Mouse (Mus musculus) lung, embryonic 15.5 days (tissue): Measurements from ENCODE around the gene Myo18b. TPM values are rescaled to one million over a fixed set of nuclear protein-coding genes. Genes with fewer than 3 reads are reported as not detected.

Experiments
- ATAC-seq: fragments of 200-750 bp; cut with Nextera tagmentation; 2 replicates; pipeline ENCODE4 v1.8.0; 2017; ENCODE audit warnings: moderate number of reproducible peaks, borderline replicate concordance; ENCODE audit not compliant: low FRiP score, low TSS enrichment; ENCODE audit errors: extremely low read depth
- H3K27ac ChIP-seq: fragments of 300-500 bp; sonication (generic); 2 replicates; pipeline ENCODE4 v1.5.1; 2015; ENCODE audit warnings: moderate library complexity, mild to moderate bottlenecking, inconsistent platforms
- H3K27me3 ChIP-seq: fragments of 300-500 bp; sonication (generic); 2 replicates; pipeline ENCODE4 v1.6.1; 2015; ENCODE audit warnings: inconsistent platforms
- H3K36me3 ChIP-seq: fragments of 300-500 bp; sonication (generic); 2 replicates; pipeline ENCODE4 v1.6.1; 2015; ENCODE audit warnings: inconsistent platforms
- H3K4me1 ChIP-seq: fragments of 300-500 bp; sonication (generic); 2 replicates; pipeline ENCODE4 v1.6.1; 2015; ENCODE audit warnings: inconsistent platforms
- H3K4me2 ChIP-seq: fragments of 300-500 bp; sonication (generic); 2 replicates; pipeline ENCODE4 v1.6.1; 2015; ENCODE audit warnings: inconsistent platforms, mild to moderate bottlenecking, moderate library complexity
- H3K4me3 ChIP-seq: fragments of 300-500 bp; sonication (generic); 2 replicates; pipeline ENCODE4 v1.5.1; 2015; ENCODE audit warnings: mild to moderate bottlenecking, inconsistent platforms
- H3K9ac ChIP-seq: fragments of 300-500 bp; sonication (generic); 2 replicates; pipeline ENCODE4 v1.6.1; 2015; ENCODE audit warnings: inconsistent platforms
- H3K9me3 ChIP-seq: fragments of 300-500 bp; sonication (generic); 2 replicates; pipeline ENCODE4 v1.6.1; 2016; ENCODE audit warnings: inconsistent platforms
- WGBS: fragments of 180-500 bp; shearing (Covaris S2); methylation state at CpG from one replicate; pipeline ENCODE4 v1.1.7; 2015; 5-methylcytosine and 5-hydroxymethylcytosine counted together
- polyA plus RNA-seq: library from polyadenylated mRNA; unstranded; fragments of >200 nt; fragmentation: Nextera tagmentation; extraction: Ambion mirVana; gene quantifications from 2 replicates; pipeline ENCODE4 v1.2.1, GENCODE M21; 2015

Gene Myo18b
- polyA plus RNA-seq, 1 experiment from 2014 or later: 1.3 TPM

- no peaks in the 10 kb centered on the region for H3K4me1 ChIP-seq
- 50% methylated on average over 4 of the region's 4 CpGs for WGBS
These were observed 105.6 kb downstream of the Myo18b start for GRCm38 (mm10) chr5:112790376-112791111.

GRCm38 (mm10) chr5:112788441-112788840 is 107.7 kb downstream of the Myo18b start:
- no peak for ATAC-seq
- H3K27me3 ChIP-seq: no peaks in the 10 kb centered on the region
- H3K4me3 ChIP-seq: no peak overlapping the region
- no peaks in the 10 kb centered on the region for H3K4me1 ChIP-seq
- H3K9me3 ChIP-seq: no peaks in the 10 kb centered on the region
- no peak overlapping the region for H3K4me2 ChIP-seq
- H3K9ac ChIP-seq: no peak overlapping the region
- 87% methylated on average over 2 of the region's 2 CpGs for WGBS
- H3K36me3 ChIP-seq: no peaks in the 10 kb centered on the region
- no peak overlapping the region for H3K27ac ChIP-seq

More at GRCm38 (mm10) chr5:112790376-112791111, 105.6 kb downstream of the Myo18b start:
- no peak for ATAC-seq
- Histone ChIP-seq H3K9ac (no peak overlapping the region), H3K36me3 (no peaks in the 10 kb centered on the region), H3K9me3 (no peaks in the 10 kb centered on the region), H3K4me2 (no peak overlapping the region), H3K27ac (no peak overlapping the region), H3K4me3 (no peak overlapping the region), H3K27me3 (no peaks in the 10 kb centered on the region)

- Histone ChIP-seq H3K27ac (no peak overlapping the region), H3K4me3 (no peak overlapping the region), H3K27me3 (no peaks in the 10 kb centered on the region), H3K4me1 (no peaks in the 10 kb centered on the region), H3K9me3 (no peaks in the 10 kb centered on the region), H3K9ac (no peak overlapping the region), H3K36me3 (no peaks in the 10 kb centered on the region), H3K4me2 (no peak overlapping the region)
- no peak for ATAC-seq
- WGBS: 83% methylated on average over 6 of the region's 6 CpGs
These were observed 109.4 kb downstream of the Myo18b start for GRCm38 (mm10) chr5:112786788-112787187.

GRCm38 (mm10) chr5:112786031-112786430 is 110.1 kb downstream of the Myo18b start:
- Histone ChIP-seq H3K4me3 (no peak overlapping the region), H3K36me3 (no peaks in the 10 kb centered on the region), H3K4me1 (no peaks in the 10 kb centered on the region), H3K27me3 (no peaks in the 10 kb centered on the region), H3K9me3 (no peaks in the 10 kb centered on the region), H3K4me2 (no peak overlapping the region), H3K27ac (no peak overlapping the region), H3K9ac (no peak overlapping the region)
- ATAC-seq: no peak
- WGBS: 70% methylated on average over 8 of the region's 8 CpGs

- Histone ChIP-seq H3K4me1 (peaks cover 10% of the 10 kb centered on the region), H3K4me3 (no peak overlapping the region), H3K4me2 (no peak overlapping the region), H3K36me3 (no peaks in the 10 kb centered on the region), H3K9ac (no peak overlapping the region), H3K9me3 (no peaks in the 10 kb centered on the region), H3K27me3 (no peaks in the 10 kb centered on the region), H3K27ac (no peak overlapping the region)
- WGBS: 89% methylated on average over 7 of the region's 7 CpGs
- ATAC-seq: no peak
These were observed 114.4 kb downstream of the Myo18b start for GRCm38 (mm10) chr5:112781719-112782118.

- Histone ChIP-seq H3K4me1 (peaks cover 10% of the 10 kb centered on the region), H3K4me2 (no peak overlapping the region), H3K9me3 (no peaks in the 10 kb centered on the region), H3K36me3 (no peaks in the 10 kb centered on the region), H3K4me3 (no peak overlapping the region), H3K27me3 (no peaks in the 10 kb centered on the region), H3K27ac (no peak overlapping the region), H3K9ac (no peak overlapping the region)
- ATAC-seq: no peak
- 80% methylated on average over 4 of the region's 4 CpGs for WGBS
These were observed 114.9 kb downstream of the Myo18b start for GRCm38 (mm10) chr5:112781231-112781630.

GRCm38 (mm10) chr5:112780383-112780782 is 115.8 kb downstream of the Myo18b start:
- no peaks in the 10 kb centered on the region for H3K9me3 ChIP-seq
- H3K36me3 ChIP-seq: no peaks in the 10 kb centered on the region
- no peak overlapping the region for H3K4me3 ChIP-seq
- ATAC-seq: peak; percentile 52; the same call in 1 of the 2 replicates
- no peaks in the 10 kb centered on the region for H3K27me3 ChIP-seq
- no peak overlapping the region for H3K4me2 ChIP-seq
- no peak overlapping the region for H3K27ac ChIP-seq
- WGBS: 32% methylated on average over 5 of the region's 5 CpGs
- H3K9ac ChIP-seq: no peak overlapping the region
- H3K4me1 ChIP-seq: peaks cover 10% of the 10 kb centered on the region

- Histone ChIP-seq H3K27ac (no peak overlapping the region), H3K4me2 (no peak overlapping the region), H3K27me3 (no peaks in the 10 kb centered on the region), H3K4me1 (peaks cover 10% of the 10 kb centered on the region), H3K36me3 (no peaks in the 10 kb centered on the region), H3K9me3 (no peaks in the 10 kb centered on the region), H3K4me3 (no peak overlapping the region), H3K9ac (no peak overlapping the region)
- 9% methylated on average over 15 of the region's 15 CpGs for WGBS
- no peak for ATAC-seq
These were observed 119.3 kb downstream of the Myo18b start for GRCm38 (mm10) chr5:112776781-112777405.

- WGBS: 30% methylated on average over 4 of the region's 4 CpGs
- H3K9ac ChIP-seq: no peak overlapping the region
- H3K4me2 ChIP-seq: no peak overlapping the region
- no peak overlapping the region for H3K27ac ChIP-seq
- H3K4me1 ChIP-seq: 0 out of 2 replicates have a peak, but pooled peaks cover 3% of the 10 kb centered on the region
- no peak overlapping the region for H3K4me3 ChIP-seq
- no peak for ATAC-seq
- H3K36me3 ChIP-seq: no peaks in the 10 kb centered on the region
- no peaks in the 10 kb centered on the region for H3K9me3 ChIP-seq
- H3K27me3 ChIP-seq: no peaks in the 10 kb centered on the region
These were observed 122.7 kb downstream of the Myo18b start for GRCm38 (mm10) chr5:112773429-112773828.

GRCm38 (mm10) chr5:112771376-112771901 is 124.7 kb downstream of the Myo18b start:
- no peak; the same call in 1 of the 2 replicates for ATAC-seq

GRCm38 (mm10) chr5:112769721-112770119 is 126.4 kb downstream of the Myo18b start:
- ATAC-seq: no peak
- H3K27me3 ChIP-seq: no peaks in the 10 kb centered on the region
- H3K4me1 ChIP-seq: no peaks in the 10 kb centered on the region
- no peak overlapping the region for H3K27ac ChIP-seq
- no peaks in the 10 kb centered on the region for H3K36me3 ChIP-seq
- no peaks in the 10 kb centered on the region for H3K9me3 ChIP-seq
- no peak overlapping the region for H3K4me2 ChIP-seq
- no peak overlapping the region for H3K9ac ChIP-seq
- H3K4me3 ChIP-seq: no peak overlapping the region
- 12% methylated on average over 4 of the region's 4 CpGs for WGBS

More at GRCm38 (mm10) chr5:112771376-112771901, 124.7 kb downstream of the Myo18b start:
- H3K9me3 ChIP-seq: no peaks in the 10 kb centered on the region
- H3K4me3 ChIP-seq: no peak overlapping the region
- WGBS: 37% methylated on average over 6 of the region's 6 CpGs
- no peaks in the 10 kb centered on the region for H3K4me1 ChIP-seq
- no peak overlapping the region for H3K27ac ChIP-seq
- no peaks in the 10 kb centered on the region for H3K36me3 ChIP-seq
- no peak overlapping the region for H3K4me2 ChIP-seq
- no peaks in the 10 kb centered on the region for H3K27me3 ChIP-seq
- no peak overlapping the region for H3K9ac ChIP-seq

GRCm38 (mm10) chr5:112769020-112769720 is 127.0 kb downstream of the Myo18b start:
- Histone ChIP-seq H3K4me3 (no peak overlapping the region), H3K9ac (no peak overlapping the region), H3K36me3 (no peaks in the 10 kb centered on the region), H3K27ac (no peak overlapping the region), H3K9me3 (no peaks in the 10 kb centered on the region), H3K4me2 (no peak overlapping the region), H3K27me3 (no peaks in the 10 kb centered on the region), H3K4me1 (no peaks in the 10 kb centered on the region)
- no peak for ATAC-seq
- 24% methylated on average over 11 of the region's 11 CpGs for WGBS
